Mouse (Mus musculus) thymus, adult 2 months (tissue): ENCODE results near the gene Ldlrad3. TPM values are rescaled to one million over a fixed set of nuclear protein-coding genes. Genes with fewer than 3 reads are reported as not detected.

Source experiments
- DNase-seq: peaks from one replicate; pipeline ENCODE4 v3.0.0; 2021
- H3K27ac ChIP-seq: fragments of 200-500 bp; 2 replicates; pipeline ENCODE4 v1.5.1; 2012; ENCODE audit warnings: low read length, control low read depth; ENCODE audit not compliant: control insufficient read depth, insufficient read depth
- H3K27me3 ChIP-seq: fragments of 200-500 bp; 2 replicates; pipeline ENCODE4 v1.6.1; 2012; ENCODE audit warnings: mild to moderate bottlenecking, low read length, moderate library complexity, mixed read lengths; ENCODE audit not compliant: control insufficient read depth, insufficient read depth
- H3K36me3 ChIP-seq: fragments of 200-500 bp; 2 replicates; pipeline ENCODE4 v1.6.1; 2012; ENCODE audit warnings: mild to moderate bottlenecking, low read length, moderate library complexity; ENCODE audit not compliant: control insufficient read depth, insufficient read depth
- H3K4me1 ChIP-seq: fragments of 200-500 bp; replicated peaks from 2 replicates; pipeline ENCODE4 v1.6.1; 2012; ENCODE audit warnings: low read length; ENCODE audit not compliant: control insufficient read depth, insufficient read depth
- H3K4me3 ChIP-seq: fragments of 200-500 bp; 2 replicates; pipeline ENCODE4 v1.5.1; 2012; ENCODE audit warnings: mild to moderate bottlenecking, low read length, control low read depth, moderate library complexity; ENCODE audit not compliant: control insufficient read depth, insufficient read depth
- CTCF ChIP-seq: fragments of 200-500 bp; IDR thresholded peaks from 2 replicates; pipeline ENCODE4 v1.5.1; 2012; ENCODE audit warnings: mild to moderate bottlenecking, control low read depth, low read length, moderate library complexity, borderline replicate concordance; ENCODE audit not compliant: control insufficient read depth, poor library complexity, insufficient read depth; ENCODE audit errors: extremely low read depth
- POLR2A ChIP-seq: fragments of 200-500 bp; IDR thresholded peaks from 2 replicates; pipeline ENCODE4 v1.6.1; 2012; ENCODE audit warnings: mild to moderate bottlenecking, low read length, control low read depth, moderate library complexity; ENCODE audit not compliant: control insufficient read depth, poor library complexity, insufficient read depth; ENCODE audit errors: extremely low read depth
- WGBS: fragments of 180-500 bp; shearing (Covaris S2); methylation state at CpG from one replicate; pipeline ENCODE4 v1.1.7; 2018; 5-methylcytosine and 5-hydroxymethylcytosine counted together
- polyA plus RNA-seq: library from polyadenylated mRNA; depleted of rRNA; stranded (reverse); fragments of >200 nt; gene quantifications from 2 replicates; pipeline ENCODE4 v1.2.3, GENCODE M21; 2012

Gene Ldlrad3
- polyA plus RNA-seq, 1 experiment: 12.9 TPM

- Histone ChIP-seq H3K4me3 (no peak overlapping the region), H3K27ac (no peak overlapping the region), H3K36me3 (no peaks in the 10 kb centered on the region), H3K4me1 (no peaks in the 10 kb centered on the region), H3K27me3 (no peaks in the 10 kb centered on the region)
- WGBS: 96% methylated on average over 5 of the region's 5 CpGs
- DNase-seq: no peak
- TF ChIP-seq POLR2A: no peak
- TF ChIP-seq CTCF: no peak
Measured at GRCm38 (mm10) chr2:101965515-101965914, 220.7 kb downstream of the Ldlrad3 start.

GRCm38 (mm10) chr2:101963367-101963766 lies 222.8 kb downstream of the Ldlrad3 start:
- H3K27ac ChIP-seq: no peak overlapping the region
- DNase-seq: no peak
- H3K4me3 ChIP-seq: no peak overlapping the region
- no peaks in the 10 kb centered on the region for H3K4me1 ChIP-seq
- H3K27me3 ChIP-seq: no peaks in the 10 kb centered on the region
- WGBS: 95% methylated on average over 3 of the region's 3 CpGs
- no peak for TF ChIP-seq CTCF
- TF ChIP-seq POLR2A: no peak
- H3K36me3 ChIP-seq: no peaks in the 10 kb centered on the region

GRCm38 (mm10) chr2:101962349-101962748 lies 223.8 kb downstream of the Ldlrad3 start:
- H3K27me3 ChIP-seq: no peaks in the 10 kb centered on the region
- no peak overlapping the region for H3K27ac ChIP-seq
- H3K4me1 ChIP-seq: no peaks in the 10 kb centered on the region
- no peak overlapping the region for H3K4me3 ChIP-seq
- 97% methylated on average over 7 of the region's 7 CpGs for WGBS
- no peak for DNase-seq
- H3K36me3 ChIP-seq: no peaks in the 10 kb centered on the region
- TF ChIP-seq CTCF: no peak
- no peak for TF ChIP-seq POLR2A

- no peak for DNase-seq
- H3K36me3 ChIP-seq: no peaks in the 10 kb centered on the region
- no peak for TF ChIP-seq POLR2A
- 97% methylated on average over 1 of the region's 1 CpGs for WGBS
- H3K4me1 ChIP-seq: no peaks in the 10 kb centered on the region
- no peaks in the 10 kb centered on the region for H3K27me3 ChIP-seq
- H3K27ac ChIP-seq: no peak overlapping the region
- no peak overlapping the region for H3K4me3 ChIP-seq
Measured at GRCm38 (mm10) chr2:101961391-101961790, 224.8 kb downstream of the Ldlrad3 start.

GRCm38 (mm10) chr2:101960658-101961057 lies 225.5 kb downstream of the Ldlrad3 start:
- H3K4me1 ChIP-seq: no peaks in the 10 kb centered on the region
- no peaks in the 10 kb centered on the region for H3K36me3 ChIP-seq
- no peak overlapping the region for H3K27ac ChIP-seq
- no peak overlapping the region for H3K4me3 ChIP-seq
- H3K27me3 ChIP-seq: no peaks in the 10 kb centered on the region
- no peak for DNase-seq
- 94% methylated on average over 8 of the region's 8 CpGs for WGBS
- TF ChIP-seq POLR2A (no peak), CTCF (no peak)

GRCm38 (mm10) chr2:101956125-101956524 lies 230.1 kb downstream of the Ldlrad3 start:
- H3K27ac ChIP-seq: no peak overlapping the region

DNA sequence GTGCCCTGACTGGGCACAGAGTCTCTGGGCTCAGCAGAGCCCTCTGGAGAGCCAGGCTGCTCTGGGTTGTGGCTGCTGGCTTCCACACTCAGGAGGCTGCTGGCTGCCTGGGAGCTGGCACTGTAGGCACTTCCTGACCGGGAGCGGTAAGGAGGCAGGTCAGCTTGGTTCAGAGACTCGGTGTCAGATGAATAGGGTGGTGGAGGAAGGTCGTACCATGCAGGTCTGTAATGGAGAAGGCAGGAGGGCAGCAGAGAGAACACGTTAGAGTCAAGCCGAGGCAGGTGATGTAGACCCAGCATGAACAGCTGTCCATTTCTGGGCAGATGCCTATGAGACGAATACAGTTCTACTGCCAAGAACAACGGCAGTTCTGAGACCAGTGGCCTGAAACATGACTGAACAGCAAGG lies 233.2 kb downstream of the Ldlrad3 start:
- Histone ChIP-seq H3K4me1 (no peaks in the 10 kb centered on the region), H3K27ac (no peak overlapping the region), H3K4me3 (no peak overlapping the region), H3K36me3 (peaks cover 8% of the 10 kb centered on the region), H3K27me3 (no peaks in the 10 kb centered on the region)
- 96% methylated on average over 8 of the region's 8 CpGs for WGBS
- no peak for TF ChIP-seq CTCF
- no peak for TF ChIP-seq POLR2A
- no peak for DNase-seq

More at GRCm38 (mm10) chr2:101956125-101956524, 230.1 kb downstream of the Ldlrad3 start:
- no peak overlapping the region for H3K4me3 ChIP-seq
- no peaks in the 10 kb centered on the region for H3K27me3 ChIP-seq
- 94% methylated on average over 10 of the region's 10 CpGs for WGBS
- TF ChIP-seq CTCF: no peak
- no peak for TF ChIP-seq POLR2A
- no peaks in the 10 kb centered on the region for H3K4me1 ChIP-seq
- peaks cover 8% of the 10 kb centered on the region for H3K36me3 ChIP-seq
- DNase-seq: no peak
